Mouse (Mus musculus) CD4-positive naive resting alpha-beta T cell, adult 57 days (primary cell): ENCODE results near the gene Traf3ip3. TPM values are rescaled to one million over a fixed set of nuclear protein-coding genes. Genes with fewer than 3 reads are reported as not detected.

Experiments used
- total RNA-seq: library from RNA; stranded (reverse); gene quantifications from one replicate; pipeline ENCODE4 v1.2.4, GENCODE M21; 2023

The Traf3ip3 gene
- 509 TPM for total RNA-seq

DNA sequence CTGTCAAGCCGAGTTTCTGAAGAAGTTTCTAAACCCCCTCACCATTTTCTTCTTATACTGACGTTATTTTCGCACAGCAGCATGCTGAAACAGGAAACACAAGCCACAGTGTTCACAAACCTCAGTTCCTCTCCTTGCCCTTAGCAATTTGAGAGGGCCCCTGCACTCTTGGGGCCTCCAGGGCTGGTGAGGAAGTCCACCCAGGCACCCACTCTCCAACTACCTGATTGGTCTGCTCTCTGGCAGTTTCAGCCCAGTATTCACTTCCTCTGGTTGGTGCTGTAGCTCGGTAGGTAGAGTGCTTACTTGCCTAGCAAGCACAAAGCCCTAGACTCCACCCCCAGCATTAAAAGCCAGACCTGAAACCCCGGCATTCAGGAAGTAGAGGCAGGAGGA is at the start of gene Traf3ip3:
Gene Traf3ip3 (minus strand): TSS at position 321 of the 396 bp plus-strand sequence.

DNA sequence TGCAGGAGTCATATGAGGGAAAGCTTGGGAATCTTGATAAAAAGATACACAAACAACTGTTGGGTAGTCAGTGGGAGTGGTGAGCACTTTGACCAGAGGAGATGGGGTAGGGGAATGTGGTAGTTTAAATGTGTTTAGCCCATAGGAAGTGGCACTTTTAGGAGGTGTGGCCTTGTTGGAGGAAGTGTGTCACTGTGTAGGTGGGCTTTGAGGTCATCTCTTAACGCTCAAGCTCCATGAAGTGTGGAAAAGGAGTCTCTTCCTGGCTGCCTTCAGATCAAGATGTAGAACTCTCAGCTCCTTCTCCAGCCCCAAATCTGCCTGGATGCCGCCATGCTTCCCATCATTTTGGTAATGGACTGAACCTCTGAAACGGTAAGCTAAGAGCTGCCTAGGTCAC is 6.0 kb upstream of the Traf3ip3 start, which contains the start of gene Lamb3:
Gene Lamb3 (plus strand): TSS at position 197 of the 400 bp plus-strand sequence.

DNA sequence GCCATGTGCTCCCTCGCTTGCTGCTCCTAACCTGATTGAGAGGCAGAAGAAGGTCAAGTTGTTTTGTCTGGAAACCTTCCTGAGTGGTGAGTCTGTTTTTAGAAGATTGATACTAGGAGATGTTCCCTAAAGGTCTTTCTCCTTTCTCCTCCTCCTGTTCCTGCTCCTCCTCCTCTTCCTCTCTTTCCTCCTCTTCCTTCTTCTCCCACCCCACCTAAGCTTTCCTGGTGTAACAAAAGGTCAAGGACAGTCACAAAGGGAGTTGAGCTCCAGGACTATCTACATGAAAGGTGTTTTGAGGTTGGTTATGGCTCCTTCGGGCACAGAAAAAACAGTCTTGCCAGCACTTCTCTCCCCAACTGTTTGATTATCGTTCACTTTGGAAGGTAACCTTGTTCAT is 33.8 kb downstream of the Traf3ip3 start, which contains the start of gene A130010J15Rik:
Gene A130010J15Rik (plus strand): TSS at position 301 of the 400 bp plus-strand sequence.

DNA sequence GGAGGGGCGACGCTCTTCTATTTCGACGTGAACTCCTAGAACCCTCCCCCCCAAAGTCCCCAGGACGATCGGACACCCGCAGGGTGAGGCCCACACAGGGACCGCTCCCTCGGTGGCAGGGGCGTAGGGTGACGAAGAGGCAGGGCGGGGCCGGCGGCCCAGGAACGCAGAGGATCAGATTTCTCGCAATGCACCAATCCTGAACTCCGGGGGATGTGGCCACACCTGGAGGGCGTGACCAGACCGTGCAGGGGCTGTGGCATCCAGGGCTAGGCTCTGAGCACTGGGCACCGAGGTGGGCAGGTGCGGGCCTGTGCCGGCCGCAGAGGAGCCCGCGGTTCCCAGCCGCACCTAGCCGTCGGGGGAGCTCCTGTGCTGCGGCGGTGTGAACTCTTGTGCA is 48.6 kb downstream of the Traf3ip3 start, which contains the start of gene Irf6:
Gene Irf6 (plus strand): TSS at position 240 of the 400 bp plus-strand sequence.

DNA sequence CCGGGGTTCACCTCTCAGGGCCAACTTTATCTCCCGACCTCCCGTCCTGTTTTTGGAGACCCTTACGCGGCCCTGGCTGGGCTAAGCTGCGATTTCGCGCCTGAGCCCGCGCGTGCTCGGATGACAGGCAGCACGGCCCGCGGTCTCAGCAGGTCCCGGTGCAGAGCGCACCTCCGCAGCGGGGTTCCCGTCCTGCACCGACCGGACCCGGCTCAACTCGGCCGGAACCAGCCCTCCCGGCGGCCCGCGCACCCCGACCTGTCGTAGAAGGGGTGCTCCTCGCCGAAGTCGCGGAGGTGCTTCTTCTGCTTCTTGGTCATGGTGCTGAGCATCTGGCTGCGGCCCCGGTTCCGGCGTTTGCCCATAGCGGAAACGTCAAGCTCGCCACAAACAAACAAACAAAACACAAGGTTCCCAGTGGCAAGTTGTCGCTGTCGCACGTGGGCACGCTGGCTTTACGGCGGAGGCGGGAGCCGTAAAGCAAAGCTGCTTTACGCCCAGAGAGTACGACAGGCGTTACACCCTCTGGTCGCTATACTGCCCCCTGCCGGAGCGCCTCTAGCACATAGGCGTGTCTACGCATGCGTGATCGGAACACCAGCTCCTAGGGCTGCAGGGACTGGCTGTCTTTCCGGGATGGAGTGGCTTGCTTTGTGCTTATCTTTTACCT is 71.6 kb downstream of the Traf3ip3 start, which contains the start of gene Diexf:
Gene Diexf (minus strand): TSS at position 487 of the 670 bp plus-strand sequence.

Other genes with a start within 250 kb of the Traf3ip3 start
- 1.4 TPM for gene Syt14, start 165.9 kb downstream of the Traf3ip3 start, total RNA-seq
- 57.3 TPM for gene Diexf, start 71.4 kb downstream of the Traf3ip3 start, total RNA-seq
- gene Irf6, start 48.6 kb downstream of the Traf3ip3 start, total RNA-seq, result 18.8 TPM
- 2.3 TPM for gene A130010J15Rik, start 33.7 kb downstream of the Traf3ip3 start, total RNA-seq
- gene Lamb3, start 6.0 kb upstream of the Traf3ip3 start, total RNA-seq, result 15.8 TPM
- gene Hsd11b1, start 62.4 kb upstream of the Traf3ip3 start, total RNA-seq, result 42.4 TPM
- gene G0s2, start 71.5 kb upstream of the Traf3ip3 start, total RNA-seq, result 1.9 TPM
- not detected for gene Camk1g, start 168.6 kb upstream of the Traf3ip3 start, total RNA-seq